Mouse (Mus musculus) ES-E14 (cell line): ENCODE data around the gene Apod. TPM values are rescaled to one million over a fixed set of nuclear protein-coding genes. Genes with fewer than 3 reads are reported as not detected.

Experiments used
- DNase-seq: peaks from one replicate; pipeline ENCODE4 v3.0.0-alpha.2; 2013; ENCODE audit warnings: low read depth, low spot score
- H3K27ac ChIP-seq: 2 replicates; pipeline ENCODE4 v1.5.1; 2012; ENCODE audit warnings: low read depth, mild to moderate bottlenecking, low read length, moderate library complexity, mixed read lengths; ENCODE audit not compliant: poor library complexity, insufficient read depth, severe bottlenecking
- H3K36me3 ChIP-seq: 2 replicates; pipeline ENCODE4 v1.6.1; 2012; ENCODE audit warnings: mild to moderate bottlenecking, low read length, moderate library complexity, mixed read lengths; ENCODE audit not compliant: control insufficient read depth, poor library complexity, insufficient read depth, severe bottlenecking
- H3K4me1 ChIP-seq, 2 experiments: fragments of 150-350 bp in 1 of 2; sonication (generic) in 1 of 2; 2 replicates each; pipeline ENCODE4 v1.6.1; 2012; ENCODE audit warnings: low read length in 2 of 2, mild to moderate bottlenecking in 1 of 2, mixed read lengths in 1 of 2; ENCODE audit not compliant: control insufficient read depth in 2 of 2, insufficient read depth in 2 of 2, poor library complexity in 1 of 2
- H3K4me3 ChIP-seq, 2 experiments: fragments of 150-350 bp in 1 of 2; sonication (generic) in 1 of 2; 2 replicates each; pipeline ENCODE4 v1.5.1; 2012; ENCODE audit warnings: low read length in 2 of 2, low read depth in 1 of 2, mild to moderate bottlenecking in 1 of 2, mixed read lengths in 1 of 2; ENCODE audit not compliant: insufficient read depth in 1 of 2, poor library complexity in 1 of 2, severe bottlenecking in 1 of 2
- H3K9ac ChIP-seq: 2 replicates; pipeline ENCODE4 v1.6.1; 2012; ENCODE audit warnings: low read depth, mild to moderate bottlenecking, low read length, mixed read lengths; ENCODE audit not compliant: poor library complexity, insufficient read depth, severe bottlenecking
- H3K9me3 ChIP-seq: fragments of 150-350 bp; sonication (generic); 2 replicates; pipeline ENCODE4 v1.6.1; 2012; ENCODE audit warnings: low read depth, mild to moderate bottlenecking, low read length; ENCODE audit not compliant: control insufficient read depth, insufficient read depth
- CHD2 ChIP-seq: IDR thresholded peaks from 2 replicates; pipeline ENCODE4 v1.6.1; 2014; ENCODE audit warnings: mild to moderate bottlenecking, low read depth, low read length, inconsistent platforms
- HCFC1 ChIP-seq: IDR thresholded peaks from 2 replicates; pipeline ENCODE4 v1.6.1; 2012; ENCODE audit warnings: low read length, inconsistent platforms, borderline replicate concordance; ENCODE audit not compliant: insufficient read depth
- MAFK ChIP-seq: IDR thresholded peaks from 2 replicates; pipeline ENCODE4 v1.6.1; 2014; ENCODE audit warnings: mild to moderate bottlenecking, low read depth, low read length, inconsistent platforms; ENCODE audit not compliant: insufficient read depth
- ZC3H11A ChIP-seq: IDR thresholded peaks from 2 replicates; pipeline ENCODE4 v1.6.1; 2012; ENCODE audit warnings: low read depth, mild to moderate bottlenecking, inconsistent platforms, low read length, borderline replicate concordance
- ZNF384 ChIP-seq: IDR thresholded peaks from 2 replicates; pipeline ENCODE4 v1.6.1; 2012; ENCODE audit warnings: low read depth, low read length, inconsistent platforms
- in situ Hi-C, 2 experiments: fragments of 600-800 bp; cut with MboI; formaldehyde crosslinking; loops; one replicate each; pipeline ENCODE4 v1.15.1; 2025; ENCODE audit warnings: low sequenced_read_pairs in 2 of 2, inconsistent platforms in 1 of 2; ENCODE audit not compliant: unreplicated experiment in 2 of 2
- total RNA-seq: library from RNA; depleted of rRNA; stranded (reverse); fragments of 300-350 nt; gene quantifications from 2 replicates; pipeline ENCODE4 v1.2.3, GENCODE M21; 2012

Gene Apod
- total RNA-seq, 1 experiment, result 10.6 TPM

DNA sequence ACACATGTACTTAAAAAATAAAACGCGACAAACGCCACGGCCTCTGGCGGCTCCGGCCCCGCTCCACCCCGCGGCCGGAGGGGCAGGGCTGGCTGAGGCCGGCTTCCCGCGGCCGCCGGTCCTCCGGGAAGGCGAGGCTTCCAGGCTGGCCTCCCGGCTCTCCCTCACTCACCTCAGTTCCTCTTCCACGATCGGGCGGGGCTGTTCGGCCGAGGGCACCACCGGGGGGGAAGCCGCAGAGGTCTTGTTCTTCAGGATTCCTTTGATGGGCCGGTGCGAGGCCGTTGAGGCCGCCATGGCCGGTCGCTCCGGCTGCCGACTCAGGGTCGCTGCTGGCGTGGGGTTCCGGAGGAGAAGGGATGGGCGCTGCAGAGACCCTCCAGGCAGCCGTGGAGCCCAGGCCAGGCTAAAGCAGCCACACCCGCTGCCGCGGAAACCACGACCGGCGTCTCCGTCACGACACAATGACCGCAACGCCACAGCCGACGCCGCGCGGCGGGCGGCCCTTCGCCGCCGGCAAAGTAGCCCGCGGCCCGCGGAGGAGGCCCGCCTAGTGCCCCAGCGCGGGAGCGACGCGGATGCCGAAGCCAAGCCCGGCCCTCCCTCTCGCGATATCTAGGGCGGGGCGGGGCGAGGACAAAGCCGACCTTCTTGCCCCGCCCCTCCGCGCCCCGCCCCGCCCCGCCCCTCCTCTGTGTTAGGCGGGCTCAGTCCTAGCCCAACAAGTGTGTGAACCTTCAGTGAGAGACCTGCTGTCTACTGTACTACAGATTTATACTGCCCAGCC lies 39.7 kb downstream of the Apod start, which contains the start of gene Ppp1r2:
Ppp1r2 (minus strand) TSS at position 604 of the 787 bp plus-strand sequence.
- peak within 1 kb of the TSS; percentile 74 for H3K27ac ChIP-seq

GRCm38 (mm10) chr16:31274084-31274483 lies 40.5 kb downstream of the Apod start:
- in situ Hi-C loops, result no loop called here
- H3K9ac ChIP-seq, result peak overlapping the region; percentile 100; the same call in 1 of the 2 replicates
- no peak for DNase-seq
- H3K27ac ChIP-seq, result no peak overlapping the region; the same call in 1 of the 2 replicates
- H3K9me3 ChIP-seq, result no peaks in the 10 kb centered on the region
- H3K36me3 ChIP-seq, result peaks cover 3% of the 10 kb centered on the region; the same call in 1 of the 2 replicates
- no peak for TF ChIP-seq HCFC1
- TF ChIP-seq CHD2, result no peak
- TF ChIP-seq ZC3H11A, result no peak
- no peak for TF ChIP-seq ZNF384
- no peak for TF ChIP-seq MAFK
- peaks cover 2 to 12% of the 10 kb centered on the region in 2 experiments; a peak in 2 of 4 replicates for H3K4me1 ChIP-seq
- H3K4me3 ChIP-seq, result peak overlapping the region; percentile 87

More for the DNA sequence above, 39.7 kb downstream of the Apod start, which contains the start of gene Ppp1r2:
- Histone ChIP-seq H3K4me1 (peaks cover 2 to 12% of the 10 kb centered on the region in 2 experiments; a peak in 2 of 4 replicates), H3K9me3 (no peaks in the 10 kb centered on the region), H3K9ac (peak within 1 kb of the TSS; percentile 100), H3K4me3 (peak within 1 kb of the TSS; percentile 87), H3K36me3 (peaks cover 3% of the 10 kb centered on the region; the same call in 1 of the 2 replicates)
- in situ Hi-C loops, result no loop called here
- DNase-seq, result peak; percentile 80
- TF ChIP-seq ZC3H11A (no peak), HCFC1 (peak; percentile 54; the same call in 1 of the 2 replicates), ZNF384 (no peak), CHD2 (peak; percentile 78; the same call in 1 of the 2 replicates)

DNA sequence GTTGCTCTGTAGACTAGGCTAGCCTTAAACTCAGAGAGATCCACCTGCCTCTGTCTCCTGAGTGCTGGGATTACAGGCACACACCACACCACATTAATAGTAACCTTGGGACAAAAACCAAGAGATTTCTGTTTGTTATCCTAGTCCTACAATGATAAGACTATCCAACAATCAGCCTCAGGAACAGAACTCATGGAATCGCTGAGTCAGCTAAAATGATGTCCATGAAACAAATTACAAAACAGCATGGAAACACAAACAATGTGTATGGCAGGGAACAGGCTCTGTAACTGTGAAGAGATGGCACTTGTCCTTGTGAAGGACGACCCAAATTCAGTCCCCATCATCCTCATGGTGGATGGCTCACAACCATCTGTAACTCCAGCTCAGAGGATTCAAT lies 47.9 kb downstream of the Apod start:
- H3K27ac ChIP-seq, result no peak overlapping the region
- no peaks in the 10 kb centered on the region for H3K9me3 ChIP-seq
- DNase-seq, result no peak
- TF ChIP-seq MAFK, result peak; percentile 100
- no peak for TF ChIP-seq HCFC1
- TF ChIP-seq CHD2, result no peak
- no peak overlapping the region for H3K4me3 ChIP-seq
- in situ Hi-C loops, result no loop called here
- H3K36me3 ChIP-seq, result peaks cover 8% of the 10 kb centered on the region
- H3K4me1 ChIP-seq, result peaks cover 0 to 1% of the 10 kb centered on the region in 2 experiments; a peak in 1 of 4 replicates
- H3K9ac ChIP-seq, result no peak overlapping the region

- in situ Hi-C loops, result no loop called here
- no peak for DNase-seq
- peaks cover 0 to 4% of the 10 kb centered on the region in 2 experiments; a peak in 1 of 4 replicates for H3K4me1 ChIP-seq
- no peak overlapping the region for H3K9ac ChIP-seq
- no peak overlapping the region for H3K27ac ChIP-seq
- no peaks in the 10 kb centered on the region for H3K9me3 ChIP-seq
- H3K4me3 ChIP-seq, result no peak overlapping the region
- peaks cover 15% of the 10 kb centered on the region for H3K36me3 ChIP-seq
- TF ChIP-seq ZC3H11A (no peak), MAFK (peak; percentile 70; the same call in 1 of the 2 replicates)
Observed at GRCm38 (mm10) chr16:31256151-31256550, 58.5 kb downstream of the Apod start.
